Mouse (Mus musculus): ENCODE measurements around the gene E030018B13Rik. TPM values are rescaled to one million over a fixed set of nuclear protein-coding genes. Genes with fewer than 3 reads are reported as not detected.

E030018B13Rik gene
- polyA plus RNA-seq, 1 experiment from 2014 or later = 0.17 TPM

- no peak overlapping the region for H3K27ac ChIP-seq
- ATAC-seq (ENCODE audit: insufficient read depth, low FRiP score, low read depth) = no peak
- H3K4me1 ChIP-seq = peaks cover 34% of the 10 kb centered on the region
- 82% methylated on average over 1 of the region's 1 CpGs for WGBS
- H3K9ac ChIP-seq = no peak overlapping the region
- H3K4me3 ChIP-seq (replicated peaks) = no peak overlapping the region
- no peaks in the 10 kb centered on the region for H3K27me3 ChIP-seq (replicated peaks)
- H3K36me3 ChIP-seq = no peaks in the 10 kb centered on the region
- H3K9me3 ChIP-seq = no peaks in the 10 kb centered on the region
- no peak overlapping the region for H3K4me2 ChIP-seq
These were observed 6.3 kb downstream of the E030018B13Rik start for GRCm38 (mm10) chr7:63922975-63923374.

DNA sequence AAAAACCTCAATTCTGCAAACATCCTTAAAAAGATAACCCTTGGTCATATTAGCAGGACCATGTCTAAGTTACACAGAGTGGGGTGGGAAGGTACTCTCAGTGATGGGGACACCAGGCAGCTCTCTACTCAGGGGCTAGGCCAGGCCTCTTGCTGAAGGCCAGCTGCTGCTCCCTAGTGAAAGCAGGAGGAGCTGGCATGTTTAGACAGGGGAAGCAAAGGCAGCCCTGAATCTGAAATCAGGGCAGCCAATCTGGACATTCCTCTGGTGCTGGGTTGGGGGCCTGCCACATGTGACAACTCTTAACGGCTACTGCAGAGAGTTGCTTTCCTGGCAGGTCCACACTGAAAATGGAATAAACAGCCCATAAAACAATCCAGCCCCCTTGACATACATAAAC, 7.5 kb downstream of the E030018B13Rik start:
- 32% methylated on average over 1 of the region's 1 CpGs for WGBS
- Histone ChIP-seq H3K27ac (peak overlapping the region; percentile 83; the same call in 1 of the 2 replicates), H3K4me1 (peaks cover 33% of the 10 kb centered on the region), H3K9ac (no peak overlapping the region), H3K36me3 (no peaks in the 10 kb centered on the region), H3K4me3 (replicated peaks) (no peak overlapping the region), H3K27me3 (replicated peaks) (no peaks in the 10 kb centered on the region), H3K9me3 (no peaks in the 10 kb centered on the region), H3K4me2 (no peak overlapping the region)
- no peak for ATAC-seq (ENCODE audit: insufficient read depth, low FRiP score, low read depth)

GRCm38 (mm10) chr7:63924747-63925412, 8.2 kb downstream of the E030018B13Rik start:
- 21% methylated on average over 6 of the region's 6 CpGs for WGBS
- H3K9ac ChIP-seq = no peak overlapping the region

DNA sequence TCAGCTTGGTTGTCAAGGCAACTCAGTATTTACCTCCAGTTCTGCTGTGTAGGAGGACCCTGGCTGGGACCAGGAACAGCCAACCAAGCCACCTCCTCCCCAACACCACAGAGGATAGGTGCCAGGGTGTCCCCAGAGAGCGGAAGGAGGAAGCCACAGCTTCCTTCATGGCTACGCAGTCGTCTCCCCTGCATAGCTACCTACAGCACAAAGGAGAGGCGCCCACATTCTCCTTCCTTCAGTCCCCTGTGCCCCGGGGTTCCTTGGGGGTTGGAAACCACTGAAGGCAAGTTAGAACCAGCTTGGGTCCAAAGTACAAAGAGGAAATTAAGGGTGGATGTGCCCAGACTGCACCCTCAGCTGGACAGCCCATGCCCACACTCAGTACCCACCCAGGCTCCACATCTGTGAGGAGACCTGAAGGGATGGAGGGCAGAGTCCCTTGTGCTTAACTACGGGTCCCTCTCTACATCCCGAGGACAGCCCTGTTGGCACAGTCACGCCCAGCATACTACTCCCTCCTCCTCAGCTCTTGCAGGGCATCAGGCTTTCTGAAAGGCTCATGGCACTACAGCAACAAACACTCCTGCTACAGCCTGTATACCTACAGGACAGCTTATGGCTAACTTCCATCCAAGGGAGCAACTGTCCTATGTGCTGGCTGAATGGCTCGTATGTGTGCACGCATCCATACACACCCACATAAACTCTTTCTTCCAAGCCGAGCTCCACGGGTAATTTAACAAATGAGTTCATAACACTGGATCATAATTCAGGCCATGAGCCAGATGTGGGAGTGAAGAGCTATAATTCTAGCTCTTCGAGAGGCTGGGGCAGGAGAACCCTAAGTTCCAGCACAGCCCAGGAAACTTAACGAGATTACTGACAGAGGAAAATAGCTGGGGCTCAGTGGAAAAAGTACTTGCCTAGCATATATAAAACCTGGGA, 9.0 kb downstream of the E030018B13Rik start:
- WGBS = 44% methylated on average over 14 of the region's 14 CpGs
- peaks cover 25% of the 10 kb centered on the region for H3K4me1 ChIP-seq
- H3K27me3 ChIP-seq (replicated peaks) = no peaks in the 10 kb centered on the region
- peak; percentile 25 for ATAC-seq (ENCODE audit: insufficient read depth, low FRiP score, low read depth)
- no peak overlapping the region for H3K4me3 ChIP-seq (replicated peaks)
- no peaks in the 10 kb centered on the region for H3K36me3 ChIP-seq
- H3K27ac ChIP-seq = peak overlapping the region; percentile 83
- no peaks in the 10 kb centered on the region for H3K9me3 ChIP-seq
- no peak overlapping the region for H3K9ac ChIP-seq
- peak overlapping the region; percentile 32 for H3K4me2 ChIP-seq

More at GRCm38 (mm10) chr7:63924747-63925412, 8.2 kb downstream of the E030018B13Rik start:
- Histone ChIP-seq H3K4me1 (peaks cover 30% of the 10 kb centered on the region), H3K4me2 (peak overlapping the region; percentile 32; the same call in 1 of the 2 replicates), H3K36me3 (no peaks in the 10 kb centered on the region), H3K4me3 (replicated peaks) (no peak overlapping the region), H3K27me3 (replicated peaks) (no peaks in the 10 kb centered on the region), H3K9me3 (no peaks in the 10 kb centered on the region), H3K27ac (peak overlapping the region; percentile 83)
- peak; percentile 48 for ATAC-seq (ENCODE audit: insufficient read depth, low FRiP score, low read depth)

DNA sequence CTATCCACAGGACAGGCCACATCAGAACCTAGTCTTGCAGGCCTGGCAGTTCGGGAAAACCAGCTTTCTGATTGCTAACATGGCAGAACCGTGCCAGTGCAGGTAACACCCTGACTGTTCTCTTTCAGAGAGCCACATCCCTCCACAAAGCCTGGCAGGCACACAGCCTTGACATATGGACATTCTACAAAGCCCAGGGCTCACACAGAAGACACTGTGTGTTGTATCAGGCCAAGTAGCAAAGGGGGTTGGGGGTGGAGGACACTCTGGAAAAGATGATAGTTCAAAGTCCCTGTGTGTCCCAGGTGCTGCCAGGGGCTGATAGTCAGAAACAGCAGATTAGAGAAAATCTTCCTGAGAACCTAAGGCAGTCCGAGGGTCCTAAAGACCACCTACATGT, 9.8 kb downstream of the E030018B13Rik start:
- Histone ChIP-seq H3K27me3 (replicated peaks) (no peaks in the 10 kb centered on the region), H3K36me3 (no peaks in the 10 kb centered on the region), H3K4me1 (peaks cover 25% of the 10 kb centered on the region), H3K9ac (no peak overlapping the region), H3K4me2 (no peak overlapping the region), H3K4me3 (replicated peaks) (no peak overlapping the region), H3K27ac (peak overlapping the region; percentile 33; the same call in 1 of the 2 replicates), H3K9me3 (no peaks in the 10 kb centered on the region)
- WGBS = 72% methylated on average over 3 of the region's 3 CpGs
- ATAC-seq (ENCODE audit: insufficient read depth, low FRiP score, low read depth) = no peak

DNA sequence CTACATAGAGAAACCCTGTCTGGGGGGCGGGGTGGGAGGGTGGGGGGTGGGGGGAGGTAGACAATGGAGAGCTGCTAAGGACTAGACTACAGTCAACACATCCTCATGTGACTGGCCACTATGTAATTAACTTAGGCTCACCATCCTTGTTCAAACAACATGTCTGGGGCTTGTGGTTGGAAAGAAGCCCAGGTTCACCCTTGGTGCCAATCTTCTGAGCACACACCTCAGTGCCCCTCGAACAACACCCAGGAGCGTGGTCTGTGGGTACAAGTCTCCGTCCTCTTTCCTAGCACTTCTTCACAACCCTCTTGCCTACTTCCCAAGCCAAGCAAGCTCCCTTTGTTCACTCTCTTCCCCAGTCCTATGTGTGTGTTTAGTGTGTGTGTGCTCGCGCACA, 10.5 kb downstream of the E030018B13Rik start:
- no peak for ATAC-seq (ENCODE audit: insufficient read depth, low FRiP score, low read depth)
- H3K9me3 ChIP-seq = no peaks in the 10 kb centered on the region
- no peaks in the 10 kb centered on the region for H3K27me3 ChIP-seq (replicated peaks)
- H3K36me3 ChIP-seq = no peaks in the 10 kb centered on the region
- peaks cover 22% of the 10 kb centered on the region for H3K4me1 ChIP-seq
- no peak overlapping the region for H3K4me2 ChIP-seq
- H3K9ac ChIP-seq = no peak overlapping the region
- no peak overlapping the region for H3K27ac ChIP-seq
- WGBS = 91% methylated on average over 6 of the region's 6 CpGs
- H3K4me3 ChIP-seq (replicated peaks) = no peak overlapping the region

DNA sequence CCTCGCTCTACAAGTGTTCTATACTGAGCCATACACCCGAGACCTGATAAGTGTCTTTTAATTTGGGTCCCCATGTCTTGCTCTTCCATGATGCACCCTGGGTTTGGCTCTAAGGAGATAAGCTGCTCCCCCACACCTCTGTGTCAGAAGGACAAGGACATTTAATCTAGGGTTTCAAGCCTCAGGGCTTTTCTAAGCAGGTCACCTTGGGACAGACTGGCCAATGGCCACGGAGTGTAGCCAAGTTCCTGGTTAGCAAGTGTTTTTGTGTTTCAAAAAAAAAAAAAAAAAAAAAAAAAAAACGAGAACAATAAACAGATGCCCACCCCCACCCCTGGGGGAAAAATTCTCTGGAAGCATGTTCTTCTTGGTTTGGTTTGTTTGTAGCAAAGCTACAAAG, 12.4 kb downstream of the E030018B13Rik start:
- Histone ChIP-seq H3K27me3 (replicated peaks) (no peaks in the 10 kb centered on the region), H3K4me1 (peaks cover 20% of the 10 kb centered on the region), H3K4me3 (replicated peaks) (no peak overlapping the region), H3K27ac (no peak overlapping the region), H3K4me2 (no peak overlapping the region), H3K9me3 (no peaks in the 10 kb centered on the region), H3K36me3 (no peaks in the 10 kb centered on the region), H3K9ac (no peak overlapping the region)
- ATAC-seq (ENCODE audit: insufficient read depth, low FRiP score, low read depth) = no peak
- WGBS = 86% methylated on average over 4 of the region's 4 CpGs

GRCm38 (mm10) chr7:63930132-63930531, 13.5 kb downstream of the E030018B13Rik start:
- Histone ChIP-seq H3K27me3 (replicated peaks) (no peaks in the 10 kb centered on the region), H3K9ac (no peak overlapping the region), H3K4me2 (no peak overlapping the region), H3K4me3 (replicated peaks) (no peak overlapping the region), H3K36me3 (no peaks in the 10 kb centered on the region), H3K27ac (no peak overlapping the region), H3K4me1 (peaks cover 14% of the 10 kb centered on the region), H3K9me3 (no peaks in the 10 kb centered on the region)
- 81% methylated on average over 3 of the region's 3 CpGs for WGBS
- no peak for ATAC-seq (ENCODE audit: insufficient read depth, low FRiP score, low read depth)

- Histone ChIP-seq H3K36me3 (no peaks in the 10 kb centered on the region), H3K27ac (no peak overlapping the region), H3K4me3 (replicated peaks) (no peak overlapping the region), H3K9me3 (no peaks in the 10 kb centered on the region), H3K4me2 (no peak overlapping the region), H3K27me3 (replicated peaks) (no peaks in the 10 kb centered on the region), H3K4me1 (peaks cover 14% of the 10 kb centered on the region), H3K9ac (no peak overlapping the region)
- 81% methylated on average over 5 of the region's 5 CpGs for WGBS
- no peak for ATAC-seq (ENCODE audit: insufficient read depth, low FRiP score, low read depth)
These were observed 14.1 kb downstream of the E030018B13Rik start for GRCm38 (mm10) chr7:63930766-63931165.

GRCm38 (mm10) chr7:63932461-63932860, 15.8 kb downstream of the E030018B13Rik start:
- 82% methylated on average over 3 of the region's 3 CpGs for WGBS
- no peaks in the 10 kb centered on the region for H3K27me3 ChIP-seq (replicated peaks)

DNA sequence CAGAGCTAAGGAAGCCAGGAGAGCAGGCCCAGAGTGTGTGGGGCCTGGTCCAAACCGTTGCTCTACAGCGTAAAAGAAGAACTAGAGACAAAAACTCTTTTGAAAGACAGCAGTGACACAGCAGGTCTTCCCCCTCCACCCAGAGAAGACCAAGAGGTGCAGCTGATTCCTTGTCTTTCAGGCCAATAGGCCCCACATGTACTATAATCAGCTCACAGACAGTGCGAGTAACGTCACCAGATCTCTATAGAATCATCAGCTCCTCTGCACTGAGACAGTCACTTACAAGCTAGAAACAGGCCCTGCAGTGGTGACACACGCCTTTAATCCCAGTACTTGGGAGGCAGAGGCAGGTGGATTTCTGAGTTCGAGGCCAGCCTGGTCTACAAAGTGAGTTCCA, 17.2 kb downstream of the E030018B13Rik start:
- H3K9ac ChIP-seq = no peak overlapping the region
- H3K4me3 ChIP-seq (replicated peaks) = no peak overlapping the region
- H3K27ac ChIP-seq = no peak overlapping the region
- no peaks in the 10 kb centered on the region for H3K36me3 ChIP-seq
- no peaks in the 10 kb centered on the region for H3K9me3 ChIP-seq
- H3K27me3 ChIP-seq (replicated peaks) = no peaks in the 10 kb centered on the region
- ATAC-seq (ENCODE audit: insufficient read depth, low FRiP score, low read depth) = no peak
- peaks cover 12% of the 10 kb centered on the region; the same call in 1 of the 2 replicates for H3K4me1 ChIP-seq
- no peak overlapping the region for H3K4me2 ChIP-seq
- 78% methylated on average over 6 of the region's 6 CpGs for WGBS

More at GRCm38 (mm10) chr7:63932461-63932860, 15.8 kb downstream of the E030018B13Rik start:
- H3K4me2 ChIP-seq = no peak overlapping the region
- no peaks in the 10 kb centered on the region for H3K9me3 ChIP-seq
- no peak overlapping the region for H3K9ac ChIP-seq
- no peak for ATAC-seq (ENCODE audit: insufficient read depth, low FRiP score, low read depth)
- no peaks in the 10 kb centered on the region for H3K36me3 ChIP-seq
- peaks cover 12% of the 10 kb centered on the region; the same call in 1 of the 2 replicates for H3K4me1 ChIP-seq
- H3K4me3 ChIP-seq (replicated peaks) = no peak overlapping the region
- no peak overlapping the region for H3K27ac ChIP-seq

GRCm38 (mm10) chr7:63934530-63934929, 17.9 kb downstream of the E030018B13Rik start:
- Histone ChIP-seq H3K4me2 (no peak overlapping the region), H3K4me3 (replicated peaks) (no peak overlapping the region), H3K27me3 (replicated peaks) (no peaks in the 10 kb centered on the region), H3K36me3 (no peaks in the 10 kb centered on the region), H3K9me3 (no peaks in the 10 kb centered on the region), H3K27ac (no peak overlapping the region), H3K4me1 (peaks cover 13% of the 10 kb centered on the region; the same call in 1 of the 2 replicates), H3K9ac (no peak overlapping the region)
- ATAC-seq (ENCODE audit: insufficient read depth, low FRiP score, low read depth) = no peak
- WGBS = 63% methylated on average over 1 of the region's 1 CpGs

All from stomach, embryonic 15.5 days (tissue).